Mouse (Mus musculus) hindlimb bud, embryonic 11.5 days (tissue): ENCODE data around the gene Phf23.

ENCODE experiments used
- DNase-seq: peaks from one replicate; pipeline ENCODE4 v3.0.0-alpha.2; 2012; ENCODE audit warnings: low read depth, low spot score; ENCODE audit errors: extremely low spot score

The Phf23 gene

DNA sequence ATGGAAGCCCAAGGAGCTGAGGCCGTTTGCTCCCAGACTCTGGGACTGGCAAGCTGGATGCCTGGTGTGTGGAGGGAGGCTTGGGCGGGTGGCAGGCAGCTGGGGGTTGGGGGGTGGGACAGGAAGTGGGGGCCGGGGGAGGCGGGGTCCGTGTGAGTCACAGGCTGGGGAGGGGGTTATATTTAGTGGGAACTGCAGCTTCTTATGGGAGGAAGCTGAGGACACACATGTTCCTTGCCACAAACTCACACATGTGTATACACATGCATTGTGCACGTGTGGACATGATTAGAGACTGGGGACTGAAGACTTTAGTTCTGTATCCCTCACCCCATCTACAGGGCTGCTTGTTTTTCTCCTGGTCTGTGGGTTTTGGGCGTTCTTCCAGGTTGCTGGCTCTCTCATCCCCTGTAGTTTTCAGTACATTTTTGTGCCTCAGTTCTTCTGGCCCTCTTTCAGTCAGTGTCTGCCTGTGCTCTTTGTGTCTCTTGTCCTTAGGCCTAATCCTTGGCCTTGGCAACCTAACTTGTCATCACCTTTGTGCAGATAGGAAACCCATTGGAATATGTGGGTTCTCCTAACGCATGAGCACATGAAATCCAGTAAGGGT lies 24.6 kb downstream of the Phf23 start:
- no peak for DNase-seq

DNA sequence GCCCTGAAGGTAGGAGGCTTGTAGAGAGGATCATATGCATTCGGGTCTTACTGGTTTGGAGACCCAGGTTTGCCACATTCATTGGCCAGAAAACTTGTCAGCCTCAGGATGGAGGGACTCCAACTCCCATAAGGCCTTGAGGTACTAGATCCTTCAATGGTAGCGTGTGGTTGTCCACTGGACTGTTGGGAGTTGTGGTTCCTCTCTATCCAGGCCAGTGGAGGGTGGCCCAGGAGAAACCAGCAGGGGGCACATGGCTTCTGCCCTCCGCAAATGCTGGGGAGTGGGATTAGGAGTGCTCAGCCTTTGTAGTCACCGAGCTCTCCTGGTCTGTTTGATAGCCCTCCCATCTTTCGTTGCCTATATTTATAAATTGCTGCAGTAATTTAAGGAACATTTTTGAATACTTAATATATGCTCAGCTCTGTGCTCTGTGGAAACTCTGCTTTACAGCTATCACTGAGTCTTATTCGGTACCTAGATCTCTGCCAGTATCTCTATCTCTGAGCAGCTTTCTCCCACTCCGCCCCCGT lies 25.2 kb downstream of the Phf23 start:
- DNase-seq, result no peak

DNA sequence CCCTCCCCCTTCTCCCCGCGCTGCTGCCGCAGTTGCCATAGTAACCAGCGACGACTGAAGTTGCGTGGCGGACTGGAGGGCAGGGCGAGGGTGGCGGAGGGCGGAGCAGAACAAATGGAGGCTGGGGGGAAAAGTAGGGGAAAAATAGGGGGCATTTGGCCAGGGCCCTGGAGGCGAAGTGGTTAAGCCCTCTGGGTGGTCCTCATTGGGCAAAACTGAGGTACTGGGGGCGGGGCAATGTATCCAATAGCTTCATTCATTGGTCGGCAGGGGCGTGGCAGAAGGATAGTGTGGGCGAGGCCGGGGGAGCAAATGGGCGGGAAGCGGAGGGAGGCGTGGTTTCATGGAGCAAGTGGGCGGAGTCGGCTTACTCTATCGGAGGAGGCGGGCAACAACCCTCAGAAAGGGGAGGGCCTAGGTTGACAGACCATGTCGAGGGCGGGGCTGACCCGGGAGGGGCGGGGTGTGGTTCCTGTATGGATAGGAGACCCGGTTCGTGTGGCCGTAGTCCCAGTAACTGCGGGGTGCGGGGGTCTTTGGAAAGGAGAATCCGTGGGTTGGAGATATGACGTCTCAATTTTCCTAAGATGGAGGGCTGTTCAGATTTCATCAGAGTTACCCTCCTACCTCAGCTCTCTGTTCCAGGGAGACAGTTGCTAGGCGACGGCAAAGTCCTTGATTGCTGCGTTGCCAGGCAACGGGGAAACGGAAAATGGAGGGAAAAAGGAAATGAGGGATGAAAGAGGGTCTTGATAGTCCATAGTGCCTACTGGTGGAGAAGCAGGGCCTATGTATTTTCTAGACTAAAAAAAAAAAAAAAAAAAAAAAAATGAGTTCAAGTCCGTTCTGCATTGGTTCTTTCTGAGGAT lies 25.9 kb downstream of the Phf23 start:
- DNase-seq, result peak; percentile 91

DNA sequence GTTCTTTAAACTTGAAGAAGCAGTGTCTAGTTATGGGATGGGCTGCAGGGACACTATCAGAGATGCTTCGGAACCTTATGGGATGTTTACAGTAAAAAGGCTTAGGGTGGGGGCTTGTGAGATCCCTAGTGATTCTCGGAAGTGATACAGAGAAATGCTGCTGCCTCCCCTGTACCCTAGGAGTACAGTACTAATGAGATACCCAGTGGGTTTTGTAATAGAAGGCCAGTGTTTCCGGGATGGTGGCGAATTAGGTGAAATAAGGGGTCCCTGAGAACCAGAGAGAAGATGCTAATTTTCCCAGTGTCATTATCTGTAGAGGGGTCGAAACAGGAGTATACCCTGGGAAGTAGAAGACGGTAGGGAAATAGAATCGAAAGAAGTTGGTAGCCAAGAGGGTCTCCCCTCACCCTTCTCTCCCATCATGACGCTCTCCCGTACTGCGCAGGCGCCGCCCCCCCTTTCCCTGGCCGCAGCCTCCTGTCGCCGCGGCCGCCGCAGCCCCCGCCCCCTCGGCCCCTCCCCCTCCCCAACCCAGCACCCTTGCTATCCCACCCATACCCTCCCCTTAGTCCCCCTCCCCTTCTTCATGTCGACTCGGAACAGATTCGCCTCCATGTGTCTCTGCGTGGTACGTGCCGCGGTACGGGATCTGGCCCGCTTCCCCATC lies 28.0 kb downstream of the Phf23 start:
- DNase-seq, result no peak

DNA sequence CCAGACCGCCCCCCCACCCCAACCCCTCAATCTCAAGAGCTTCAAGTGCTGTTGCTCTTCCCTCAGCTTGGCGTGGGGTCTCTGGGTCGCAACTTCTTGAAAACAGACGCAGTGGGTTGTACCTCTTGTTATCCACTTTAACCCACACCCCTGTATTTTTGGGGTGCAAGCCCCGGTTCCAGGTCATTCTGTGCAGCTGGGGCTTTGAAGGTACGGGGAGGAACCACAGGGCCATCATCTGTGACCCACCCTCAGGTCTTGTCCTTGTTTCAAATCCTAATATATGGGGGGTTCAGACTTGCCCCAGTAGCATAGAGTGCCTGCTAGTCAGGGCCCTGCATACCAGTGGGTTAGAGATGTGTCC lies 28.6 kb downstream of the Phf23 start:
- DNase-seq, result no peak

DNA sequence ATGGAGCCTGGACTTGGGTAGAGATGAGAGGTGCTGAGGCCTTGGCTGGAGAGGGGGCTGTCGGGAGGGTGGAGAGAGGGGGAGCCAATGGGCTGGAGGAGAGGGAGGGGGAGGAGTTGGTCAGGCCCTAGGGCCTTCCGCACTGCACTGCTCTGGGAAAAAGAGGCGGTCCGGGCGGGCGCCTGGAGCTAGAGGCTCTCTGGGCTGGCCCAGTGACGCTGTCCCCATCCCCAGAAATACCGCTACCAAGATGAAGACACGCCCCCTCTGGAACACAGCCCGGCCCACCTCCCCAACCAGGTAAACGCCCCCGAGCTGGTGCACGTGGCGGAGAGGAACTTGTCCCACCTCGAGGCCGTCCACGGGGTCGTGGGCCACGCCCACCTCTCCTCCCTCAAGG lies 31.1 kb downstream of the Phf23 start:
- DNase-seq, result no peak

DNA sequence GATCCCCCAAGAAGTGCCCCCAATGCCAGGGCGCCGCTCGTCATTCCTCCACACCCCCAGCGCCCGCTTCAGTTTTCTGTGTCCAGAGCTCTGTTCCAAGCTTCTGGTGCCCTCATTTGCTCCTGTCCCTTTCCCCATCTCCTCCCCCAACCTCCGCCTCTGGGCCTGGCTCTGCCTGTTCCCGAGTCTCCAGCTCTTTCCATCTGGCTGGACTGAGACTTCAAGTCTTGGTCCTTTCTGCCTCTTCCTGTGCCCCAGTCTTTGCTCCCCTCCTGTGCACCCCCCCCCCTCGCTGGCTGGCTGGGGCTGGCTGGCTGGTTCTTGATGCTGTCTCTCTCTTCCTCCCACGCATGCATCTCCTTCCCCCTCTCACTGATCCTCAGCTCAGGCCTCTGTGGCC lies 31.8 kb downstream of the Phf23 start:
- DNase-seq, result no peak

DNA sequence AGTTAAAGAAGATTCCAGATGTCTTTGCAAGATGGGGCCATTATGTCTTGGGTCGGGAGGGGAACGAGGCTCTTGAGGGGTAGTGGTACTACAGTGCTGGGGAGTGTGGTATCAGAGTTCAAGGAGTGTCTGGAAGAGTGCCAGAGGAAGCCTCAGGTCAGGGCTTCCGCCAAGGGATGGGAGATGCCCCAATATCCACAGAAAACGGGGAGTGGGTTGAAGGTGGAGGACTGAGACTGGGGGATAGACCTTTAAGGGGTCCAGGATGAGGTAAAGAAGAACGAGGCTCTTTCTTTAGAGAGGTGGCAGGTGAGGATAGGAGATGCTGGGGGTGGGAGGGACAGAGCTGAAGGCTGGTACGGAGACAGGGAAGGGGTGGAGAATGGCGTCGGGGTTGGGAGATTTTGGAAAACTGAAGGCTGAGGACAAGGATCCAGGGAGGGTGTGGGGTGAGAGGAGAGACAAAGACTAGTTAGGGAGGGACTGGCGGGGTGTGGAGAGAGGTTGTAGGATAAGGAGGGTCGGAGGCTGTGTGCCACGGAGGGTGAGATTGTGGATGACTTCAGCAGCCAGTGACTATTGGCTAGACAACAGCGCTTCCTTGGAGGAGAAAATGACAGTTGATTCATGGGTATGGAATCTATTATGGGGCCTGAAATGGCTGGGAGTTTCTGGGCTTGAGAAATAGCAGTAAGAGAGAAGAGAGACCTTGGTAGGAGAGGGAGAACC lies 33.0 kb downstream of the Phf23 start:
- no peak for DNase-seq

DNA sequence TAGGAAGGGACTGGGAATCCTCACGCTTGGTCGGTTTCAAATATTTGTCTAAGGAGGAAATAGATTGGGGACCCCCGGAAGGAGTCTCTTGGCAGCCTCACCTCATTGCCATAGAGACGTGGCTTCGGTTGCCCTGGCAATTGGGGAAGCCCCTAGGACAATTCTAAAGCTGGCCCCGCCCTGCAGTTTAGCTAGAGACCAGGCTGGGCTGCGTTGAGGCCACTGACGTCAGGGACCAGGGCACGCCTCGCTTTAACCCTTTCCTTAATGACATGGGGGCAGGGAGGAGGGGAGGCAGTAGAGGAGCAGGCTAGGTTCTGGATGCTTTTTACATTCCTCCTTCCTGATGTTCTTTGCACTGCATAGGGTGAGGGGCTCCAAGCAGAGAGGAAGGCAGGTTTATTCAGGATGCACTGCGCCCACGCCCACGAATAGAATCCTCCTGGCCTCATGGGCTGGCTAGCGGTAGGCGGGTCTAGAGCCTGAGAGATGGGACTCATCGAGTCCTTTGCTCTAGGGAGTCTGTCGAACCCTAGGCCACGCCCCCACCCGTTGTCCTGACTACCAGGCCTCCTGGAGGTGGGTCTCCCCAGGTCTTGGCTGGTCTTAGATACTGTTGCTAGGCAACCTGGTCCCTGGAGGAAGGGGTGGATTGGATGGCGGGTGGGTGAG lies 33.7 kb downstream of the Phf23 start:
- DNase-seq, result peak; percentile 70

DNA sequence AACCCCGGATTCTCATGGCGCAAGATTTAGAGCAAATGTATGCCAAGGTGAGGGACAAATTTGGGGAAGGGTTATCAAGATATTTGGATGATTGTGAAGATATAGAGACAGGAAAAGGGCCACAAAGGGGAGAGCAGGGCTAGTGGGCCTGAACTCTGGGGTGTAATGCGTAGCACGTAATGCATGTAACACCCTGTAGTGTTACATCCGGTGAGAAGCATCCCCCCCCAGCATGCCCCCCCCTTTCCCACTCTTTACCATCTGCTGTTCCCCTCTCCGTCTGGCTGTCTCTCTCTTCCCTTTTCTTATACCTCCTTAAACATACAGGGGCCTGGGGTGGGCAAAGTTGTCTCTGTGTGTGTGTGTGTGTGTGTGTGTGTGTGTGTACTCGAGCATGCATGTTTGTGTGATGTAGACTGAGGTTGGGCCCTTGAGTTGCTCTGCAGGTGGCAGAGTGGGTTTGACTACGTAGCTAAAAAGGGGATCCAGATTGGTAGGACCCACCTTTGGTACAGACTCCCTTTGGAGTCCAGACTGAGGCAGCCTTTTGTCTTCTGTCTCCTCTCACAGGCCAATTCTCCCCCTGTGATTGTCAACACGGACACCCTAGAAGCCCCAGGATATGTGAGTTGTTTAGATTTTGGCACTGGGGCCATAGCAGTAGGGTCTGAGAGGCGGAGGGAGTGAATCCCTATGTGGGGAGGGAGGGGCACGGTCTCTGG lies 34.4 kb downstream of the Phf23 start:
- no peak for DNase-seq

DNA sequence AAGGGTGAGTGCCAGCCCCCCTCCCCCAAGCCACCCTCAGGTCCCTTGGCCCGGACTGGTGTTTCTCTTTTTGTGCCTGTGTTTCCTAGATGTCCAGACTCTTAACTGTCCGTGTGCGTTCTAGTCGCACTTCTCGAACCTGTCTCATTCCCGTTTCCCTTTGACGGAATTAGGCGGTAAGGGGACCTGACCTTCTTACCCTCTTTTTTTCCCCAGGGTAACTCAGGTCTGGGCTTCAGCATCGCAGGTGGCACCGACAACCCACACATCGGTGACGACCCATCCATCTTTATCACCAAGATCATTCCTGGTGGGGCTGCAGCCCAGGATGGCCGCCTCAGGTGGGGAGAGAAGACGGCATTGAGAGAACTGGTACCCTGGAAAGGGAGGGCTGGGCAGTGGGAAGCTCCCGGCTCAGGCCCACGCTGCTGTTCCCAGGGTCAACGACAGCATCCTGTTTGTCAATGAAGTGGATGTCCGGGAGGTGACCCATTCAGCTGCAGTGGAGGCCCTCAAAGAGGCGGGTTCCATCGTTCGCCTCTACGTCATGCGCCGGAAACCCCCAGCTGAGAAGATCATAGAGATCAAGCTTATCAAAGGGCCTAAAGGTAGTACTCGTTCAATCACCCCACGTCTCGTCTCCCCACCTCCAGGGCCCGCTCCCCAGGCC lies 35.2 kb downstream of the Phf23 start:
- DNase-seq, result no peak

DNA sequence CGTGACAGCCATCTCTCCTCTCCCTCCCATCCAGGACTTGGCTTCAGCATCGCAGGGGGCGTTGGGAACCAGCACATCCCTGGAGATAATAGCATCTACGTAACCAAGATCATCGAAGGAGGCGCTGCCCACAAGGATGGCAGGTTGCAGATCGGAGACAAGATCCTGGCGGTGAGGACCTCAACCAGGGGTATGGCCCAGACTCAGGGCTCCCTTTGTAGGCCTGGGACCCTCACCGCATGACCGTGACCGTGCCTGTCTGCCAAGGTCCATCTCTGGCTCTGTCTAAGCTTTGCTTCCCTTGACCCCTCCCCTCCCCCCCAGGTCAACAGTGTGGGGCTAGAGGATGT lies 35.7 kb downstream of the Phf23 start:
- no peak for DNase-seq

DNA sequence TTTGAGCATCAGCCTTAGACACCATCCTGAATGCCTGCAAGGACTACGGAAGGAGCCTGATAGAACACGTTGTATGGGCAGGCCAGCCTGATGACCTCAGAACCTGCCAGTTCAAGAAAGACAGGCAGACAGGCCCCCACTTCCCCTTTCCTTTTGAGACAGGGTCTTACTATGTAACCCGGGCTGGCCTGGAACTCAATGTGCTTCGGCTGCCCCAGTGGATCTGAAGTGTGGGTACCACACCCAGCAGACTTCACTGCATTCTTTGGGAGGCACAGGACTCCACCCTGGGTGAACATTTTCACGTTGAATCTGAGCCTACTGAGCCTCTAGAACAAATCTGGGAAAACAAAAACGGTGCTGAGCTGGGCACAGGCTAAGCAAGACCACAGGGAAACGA lies 42.6 kb downstream of the Phf23 start:
- DNase-seq, result no peak

DNA sequence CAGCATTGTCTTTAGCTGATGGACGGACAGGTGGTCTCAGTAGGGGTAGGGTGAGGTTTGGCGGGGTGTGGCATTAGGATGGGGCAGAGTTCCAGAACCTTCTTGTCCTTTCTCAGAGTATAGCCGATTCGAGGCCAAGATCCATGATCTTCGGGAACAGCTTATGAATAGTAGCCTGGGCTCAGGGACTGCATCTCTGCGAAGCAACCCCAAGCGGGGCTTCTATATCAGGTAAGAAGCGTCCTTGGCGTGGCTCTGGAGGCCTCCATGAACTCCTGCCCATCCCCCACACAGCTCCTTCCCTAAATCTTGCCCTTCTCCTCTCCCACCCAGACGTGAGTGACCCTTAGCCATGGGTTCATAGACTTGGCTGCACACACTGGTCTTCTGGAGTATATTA lies 44.1 kb downstream of the Phf23 start:
- no peak for DNase-seq

DNA sequence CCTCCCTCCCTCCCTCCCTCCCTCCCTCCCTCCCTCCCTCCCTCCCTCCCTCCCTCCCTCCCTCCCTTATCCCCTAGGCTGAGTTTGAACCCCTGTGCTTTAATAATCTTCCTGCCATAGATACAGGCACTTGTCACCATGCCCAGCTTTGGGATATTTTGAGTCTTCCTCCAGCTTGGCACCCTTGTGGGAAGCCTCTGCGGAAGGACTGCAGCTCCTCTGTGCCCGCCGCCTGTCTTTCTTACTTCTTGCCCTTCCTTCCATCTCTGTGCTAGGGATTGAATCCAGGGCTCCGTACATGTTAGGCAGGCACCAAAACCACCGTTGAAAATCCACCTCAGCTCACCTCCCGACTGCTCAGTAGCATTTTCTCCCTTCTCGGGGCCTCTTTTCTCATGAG lies 44.6 kb downstream of the Phf23 start:
- no peak for DNase-seq

DNA sequence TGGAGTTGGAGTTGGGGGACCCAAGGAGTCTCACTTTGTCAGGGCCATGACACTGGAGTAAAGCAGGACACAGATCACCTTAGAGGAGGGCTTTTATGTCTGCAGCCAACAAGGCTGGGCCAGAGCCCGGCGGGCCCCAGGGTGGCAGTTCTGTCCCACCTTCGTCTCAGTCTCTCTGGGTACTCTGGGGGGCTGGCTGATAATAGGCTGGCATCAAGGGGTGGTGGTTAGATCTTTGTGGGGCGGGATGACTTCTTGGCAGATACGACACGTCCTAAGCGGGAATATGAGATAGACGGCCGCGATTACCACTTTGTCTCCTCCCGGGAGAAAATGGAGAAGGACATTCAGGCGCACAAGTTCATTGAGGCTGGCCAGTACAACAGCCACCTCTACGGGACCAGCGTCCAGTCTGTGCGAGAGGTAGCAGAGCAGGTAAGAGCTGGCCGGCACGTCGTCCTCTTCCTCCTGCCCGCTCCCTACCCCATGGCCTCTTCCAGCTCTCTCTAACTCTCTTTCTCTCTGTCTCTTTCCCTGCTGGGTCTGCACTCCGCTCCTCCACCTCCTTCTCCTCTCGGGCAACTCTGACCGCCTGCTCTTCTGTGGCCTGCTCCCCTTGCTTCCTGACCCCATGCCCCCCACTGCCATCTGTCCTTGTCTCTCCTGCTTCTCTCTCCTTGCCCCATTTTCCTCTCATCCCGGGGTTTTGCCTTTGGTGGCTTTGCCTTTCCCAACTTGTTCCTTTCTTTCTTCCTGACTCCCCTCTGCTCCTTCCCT lies 46.9 kb downstream of the Phf23 start:
- DNase-seq, result no peak

DNA sequence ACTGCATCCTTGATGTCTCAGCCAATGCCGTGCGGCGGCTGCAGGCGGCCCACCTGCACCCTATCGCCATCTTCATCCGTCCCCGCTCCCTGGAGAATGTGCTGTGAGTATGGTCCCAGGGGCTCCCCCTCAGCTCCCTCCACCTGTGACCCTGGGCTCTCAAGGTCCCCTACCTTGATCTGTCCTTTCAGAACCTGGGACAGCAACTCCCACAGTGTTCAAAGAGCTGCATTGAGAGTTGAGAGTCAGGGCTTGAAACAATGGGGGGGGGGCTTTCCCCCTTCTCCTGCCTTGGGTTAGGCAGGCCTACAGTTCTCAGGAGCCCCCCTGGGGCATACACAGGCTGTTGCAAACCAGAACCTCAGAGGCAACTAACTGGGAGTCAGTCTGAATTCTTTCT lies 48.1 kb downstream of the Phf23 start:
- DNase-seq, result no peak

DNA sequence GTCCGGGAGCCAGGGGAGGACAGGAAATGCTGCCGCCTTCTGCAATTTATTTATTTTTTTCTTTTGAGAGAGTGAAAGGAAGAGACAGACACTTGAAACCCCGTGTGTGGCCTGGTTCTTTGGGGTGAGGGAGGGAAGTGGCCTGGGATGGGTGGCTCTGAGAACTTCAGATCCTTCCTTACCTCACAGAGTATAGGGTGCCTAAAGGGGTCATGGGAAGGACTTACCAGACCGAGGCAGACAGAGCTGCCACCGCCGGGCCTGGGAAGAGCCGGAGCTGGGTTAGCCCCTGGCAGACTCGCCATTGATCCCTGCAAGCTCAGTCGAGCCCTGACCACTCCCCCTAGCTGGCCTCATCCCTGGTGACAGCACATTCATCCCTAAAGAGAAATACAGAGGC lies 49.9 kb downstream of the Phf23 start:
- DNase-seq, result no peak

DNA sequence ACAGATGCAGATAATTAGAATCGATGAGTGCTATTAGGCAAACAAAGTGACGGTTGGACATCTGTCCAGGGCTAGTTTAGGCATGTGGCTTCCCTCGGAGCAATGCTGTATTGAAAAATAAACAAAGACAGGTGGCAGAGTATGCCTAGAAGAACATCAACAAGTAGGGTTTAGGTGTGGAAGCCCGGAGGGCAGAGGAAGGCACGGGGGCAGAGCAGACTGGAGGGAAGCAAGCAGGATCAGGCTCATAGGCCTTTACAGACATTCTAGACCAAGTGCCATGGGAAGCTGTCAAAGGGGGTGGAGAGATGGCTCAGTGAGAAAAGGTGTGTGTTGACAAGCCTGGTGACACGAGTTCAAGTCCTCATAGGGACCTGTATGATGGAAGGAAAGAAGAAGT lies 53.8 kb downstream of the Phf23 start:
- no peak for DNase-seq
